Mouse (Mus musculus) heart, adult 2 months (tissue): ENCODE results near the gene Bri3bp.

Experiments used
- CTCF ChIP-seq: fragments of 200-600 bp; IDR thresholded peaks from 2 replicates; pipeline ENCODE4 v1.8.1; 2022; ENCODE audit warnings: antibody characterized with exemption, mild to moderate bottlenecking, moderate library complexity
- EP300 ChIP-seq: fragments of 200-500 bp; IDR thresholded peaks from 2 replicates; pipeline ENCODE4 v1.6.1; 2011; ENCODE audit warnings: low read depth, low read length, control low read depth; ENCODE audit not compliant: insufficient read depth
- POLR2A ChIP-seq: fragments of 200-500 bp; IDR thresholded peaks from 2 replicates; pipeline ENCODE4 v1.6.1; 2011; ENCODE audit warnings: mild to moderate bottlenecking, low read depth, low read length, control low read depth; ENCODE audit not compliant: insufficient read depth

- TF ChIP-seq EP300: no peak
- no peak for TF ChIP-seq CTCF
- no peak for TF ChIP-seq POLR2A
Measured at GRCm38 (mm10) chr5:125465192-125465591, 23.8 kb downstream of the Bri3bp start.
